Mouse (Mus musculus) urinary bladder, postnatal 4 days (tissue): ENCODE measurements around the gene Srgap3.

ENCODE experiments used
- DNase-seq, 2 experiments: peaks; one replicate each; pipeline ENCODE4 v3.0.0; 2021 to 2022; ENCODE audit warnings: low spot score in 2 of 2

Gene Srgap3

GRCm38 (mm10) chr6:112946895-112947436, at the start of gene Srgap3:
Gene Srgap3 (minus strand): TSS chr6:112947266.
- peak; percentile 77 to 79 for DNase-seq

DNA sequence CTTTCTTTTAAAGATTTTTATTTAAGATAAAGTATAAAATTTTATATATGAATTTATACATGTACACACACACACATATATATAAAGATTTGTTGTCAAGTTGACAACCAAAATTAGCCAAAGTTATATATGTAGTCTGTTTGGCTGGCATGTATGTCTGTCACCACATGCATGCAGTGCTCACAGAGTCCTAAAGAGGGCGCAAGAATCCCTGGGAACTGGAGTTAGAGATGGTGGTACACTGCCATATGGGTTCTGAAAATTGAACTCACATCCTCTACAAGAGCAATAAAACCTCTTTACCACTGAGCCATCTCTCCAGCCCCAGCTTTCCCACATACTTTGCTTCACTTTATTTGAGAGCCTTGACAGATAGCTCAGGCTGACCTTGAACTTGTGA, 48.6 kb upstream of the Srgap3 start:
- DNase-seq: no peak

DNA sequence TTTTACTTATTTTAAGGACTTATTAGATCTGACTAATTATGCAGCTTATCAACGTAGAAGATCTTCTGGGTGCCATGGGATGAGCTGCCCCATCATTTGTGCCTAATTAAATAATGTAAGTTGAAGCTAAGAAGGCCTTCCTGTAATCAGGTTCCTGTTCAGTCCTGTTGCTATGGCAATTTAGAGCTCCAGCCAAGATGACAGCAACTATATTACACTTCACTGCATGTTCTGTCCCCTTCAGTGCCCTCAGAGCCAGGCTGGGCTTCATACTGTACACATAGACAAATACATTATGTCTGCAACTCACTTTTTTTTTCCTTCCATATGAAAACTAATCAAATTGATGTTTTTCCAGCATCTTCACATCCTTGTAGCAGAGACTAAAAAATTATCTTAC, 43.1 kb upstream of the Srgap3 start:
- no peak for DNase-seq

DNA sequence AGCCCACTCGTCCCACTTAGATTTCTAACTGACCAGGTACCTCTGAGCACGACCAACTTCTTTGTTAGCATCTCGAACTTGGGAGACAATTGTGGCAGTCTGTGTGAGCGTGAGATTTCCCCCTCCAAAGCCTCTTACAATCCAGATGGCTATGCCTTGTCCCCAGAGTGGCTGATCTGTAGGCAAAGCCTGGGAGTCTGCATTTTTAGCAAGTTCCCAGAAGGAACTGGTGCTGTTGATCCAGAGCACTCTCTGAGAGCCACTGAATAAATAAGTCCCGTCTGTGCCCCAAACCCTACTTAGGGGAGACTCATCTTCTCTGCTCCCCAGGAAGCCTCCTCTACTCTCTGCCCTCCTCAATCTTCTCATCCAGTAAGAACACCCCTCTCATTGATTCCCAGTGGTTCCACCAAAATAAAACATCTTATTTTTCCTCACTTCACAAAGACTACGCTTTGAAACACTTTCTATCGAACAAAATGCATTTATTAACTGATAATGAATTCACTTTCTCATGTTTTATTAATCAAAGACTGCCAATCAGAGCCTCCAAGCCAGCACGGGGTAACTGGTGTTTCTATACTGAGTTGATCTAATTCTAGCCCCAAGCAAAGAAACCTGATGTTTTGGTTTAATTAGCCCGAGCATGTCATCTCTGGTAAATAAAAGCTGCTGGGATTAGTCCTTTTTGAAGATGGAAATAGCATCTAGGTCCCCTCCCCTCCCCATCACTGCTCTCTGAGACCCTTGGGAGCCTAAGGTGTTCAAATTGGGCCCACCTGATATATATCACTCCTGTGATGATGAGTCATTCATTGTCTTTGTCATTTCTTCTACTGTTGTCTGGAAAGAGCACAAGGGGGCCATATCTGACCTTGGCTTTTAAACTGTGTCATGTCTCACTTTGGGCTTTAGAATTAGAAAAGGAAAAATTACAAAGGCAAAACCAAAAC, 38.6 kb upstream of the Srgap3 start:
- no peak for DNase-seq

- no peak for DNase-seq
Measured at GRCm38 (mm10) chr6:112982241-112982640, 35.2 kb upstream of the Srgap3 start.

DNA sequence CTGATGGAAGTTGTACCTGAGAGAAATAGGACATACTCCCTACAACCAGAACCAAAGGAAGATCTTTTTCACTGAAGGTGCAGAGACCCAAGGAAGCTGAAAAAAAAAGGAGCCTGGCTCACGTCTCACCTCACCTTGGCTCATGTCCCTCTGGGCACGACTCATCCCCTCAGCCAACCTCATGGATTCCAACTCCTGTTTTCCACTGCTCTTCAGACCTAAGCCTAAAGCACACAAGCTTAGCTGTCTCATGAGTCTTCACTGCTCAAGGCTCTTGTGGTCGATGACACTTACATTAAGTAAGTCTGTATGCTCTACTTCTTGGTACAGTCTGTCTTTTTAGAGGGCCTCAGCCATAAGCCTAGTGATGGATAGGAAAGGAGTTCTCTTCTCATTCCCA, 31.9 kb upstream of the Srgap3 start:
- no peak for DNase-seq

- no peak for DNase-seq
Measured at GRCm38 (mm10) chr6:112977246-112977645, 30.2 kb upstream of the Srgap3 start.

DNA sequence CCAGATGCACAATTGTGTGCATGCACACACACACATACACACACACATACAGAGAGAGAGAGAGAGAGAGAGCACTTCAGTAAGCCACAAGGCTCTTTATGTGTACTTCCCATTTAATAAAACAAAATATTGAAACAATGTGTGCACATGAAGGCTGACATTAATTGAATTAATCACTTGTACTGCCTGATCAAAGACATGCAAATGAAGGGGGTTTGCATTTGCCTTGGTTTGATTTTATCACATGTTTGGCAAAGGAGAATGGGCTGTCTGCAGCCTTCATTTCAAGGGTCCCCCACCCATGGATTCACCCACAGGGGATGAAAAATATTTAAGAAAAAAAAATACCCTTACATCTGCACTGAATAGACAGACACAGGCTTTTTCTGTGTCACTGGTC, 29.5 kb upstream of the Srgap3 start:
- no peak for DNase-seq

DNA sequence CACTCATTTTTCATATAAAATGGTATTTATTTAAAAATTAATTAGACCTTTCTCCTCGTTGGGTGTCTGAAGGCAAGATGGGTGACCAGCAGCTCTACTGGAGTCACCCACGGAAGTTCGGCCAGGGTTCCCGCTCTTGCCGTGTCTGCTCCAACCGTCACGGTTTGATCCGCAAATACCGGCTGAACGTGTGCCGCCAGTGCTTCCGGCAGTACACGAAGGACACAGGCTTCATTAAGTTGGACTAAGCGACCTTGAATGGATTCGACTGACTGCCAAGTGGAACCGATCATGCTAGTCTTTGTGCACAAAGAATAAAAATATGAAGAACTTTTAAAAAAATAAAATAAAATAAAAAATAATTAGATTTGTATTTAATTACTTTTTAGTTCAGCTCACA, 29.1 kb upstream of the Srgap3 start:
- no peak for DNase-seq

DNA sequence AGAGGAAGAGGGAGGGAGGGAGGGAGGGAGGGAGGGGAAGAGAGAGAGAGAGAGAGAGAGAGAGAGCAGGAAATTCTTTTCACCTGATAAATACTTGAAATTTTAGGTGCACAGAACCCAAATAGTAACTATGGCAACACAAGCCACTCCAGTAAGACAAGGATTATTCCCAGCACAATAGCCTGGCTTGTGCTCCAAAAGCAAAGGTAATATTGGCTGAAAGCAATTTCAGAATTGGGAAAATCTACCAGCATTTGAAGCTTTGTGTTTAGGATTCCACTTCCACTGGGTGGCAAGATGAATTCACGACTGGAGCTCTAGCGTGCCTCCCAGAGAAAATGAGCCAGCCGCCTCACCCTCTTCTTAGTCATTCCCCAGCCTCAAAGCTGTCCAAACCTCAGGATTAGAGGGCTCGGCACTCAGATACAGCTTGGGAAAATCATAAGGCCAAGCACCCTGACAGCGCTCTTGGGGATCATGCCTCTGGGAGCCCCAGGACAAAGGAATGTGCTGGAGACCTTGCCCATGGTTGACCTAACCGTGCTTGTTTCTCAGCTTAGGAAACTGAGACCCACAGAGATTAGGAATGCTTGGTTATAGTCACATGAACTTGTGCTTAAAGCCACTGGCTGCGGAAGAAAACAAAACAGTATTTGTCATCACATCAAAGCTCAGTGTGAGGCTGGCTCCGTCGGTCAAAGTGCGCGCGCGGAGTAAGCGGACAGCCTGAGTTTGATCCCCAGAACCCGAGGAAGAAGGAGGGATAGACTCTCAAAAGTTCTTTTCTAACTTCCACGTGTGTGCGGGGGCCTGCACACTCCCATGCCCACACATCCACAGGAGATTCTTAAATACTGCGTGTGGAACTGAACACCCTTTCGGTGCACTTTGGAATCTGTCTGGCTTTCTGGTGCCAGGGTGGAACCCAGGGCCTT, 27.0 kb upstream of the Srgap3 start:
- DNase-seq: no peak

DNA sequence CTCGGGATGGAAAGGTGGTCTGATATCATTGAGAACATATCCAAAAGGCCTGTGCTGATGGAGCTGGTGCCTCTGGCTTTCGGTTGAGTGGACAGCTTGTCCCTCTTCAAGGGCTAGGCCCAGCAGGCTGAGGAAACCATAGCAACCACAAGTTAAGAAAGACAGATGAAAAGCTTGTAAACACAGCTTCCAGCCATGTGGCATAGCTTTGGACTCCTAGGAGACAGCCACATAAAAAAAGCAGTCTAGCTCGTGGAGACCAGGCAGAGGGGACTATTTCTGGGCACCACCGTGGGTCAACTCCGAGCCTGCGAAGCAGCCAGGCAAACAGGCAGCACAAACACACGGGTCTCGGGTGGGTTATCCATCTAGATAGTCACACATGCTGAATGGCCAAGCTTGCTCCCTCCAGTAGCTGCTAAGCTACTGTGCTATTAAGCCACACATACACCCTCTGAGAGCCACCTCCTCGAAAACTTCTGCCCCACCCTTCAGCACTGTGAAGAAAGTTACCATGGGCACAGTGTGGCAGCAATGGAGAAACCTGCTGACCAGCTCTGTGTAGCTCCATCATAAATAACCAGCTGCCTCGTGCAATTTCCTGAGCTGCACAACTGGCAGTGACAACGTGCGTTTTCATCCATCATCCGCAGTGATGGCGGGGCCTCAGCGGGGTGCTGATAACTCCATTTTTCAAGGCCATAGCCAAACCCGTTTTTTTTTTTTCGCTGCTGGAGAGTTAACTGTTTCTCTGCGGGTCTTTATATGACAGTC, 26.0 kb upstream of the Srgap3 start:
- DNase-seq: no peak

GRCm38 (mm10) chr6:112972127-112972526, 25.1 kb upstream of the Srgap3 start:
- DNase-seq: no peak

GRCm38 (mm10) chr6:112971116-112971768, 24.2 kb upstream of the Srgap3 start:
- no peak for DNase-seq

DNA sequence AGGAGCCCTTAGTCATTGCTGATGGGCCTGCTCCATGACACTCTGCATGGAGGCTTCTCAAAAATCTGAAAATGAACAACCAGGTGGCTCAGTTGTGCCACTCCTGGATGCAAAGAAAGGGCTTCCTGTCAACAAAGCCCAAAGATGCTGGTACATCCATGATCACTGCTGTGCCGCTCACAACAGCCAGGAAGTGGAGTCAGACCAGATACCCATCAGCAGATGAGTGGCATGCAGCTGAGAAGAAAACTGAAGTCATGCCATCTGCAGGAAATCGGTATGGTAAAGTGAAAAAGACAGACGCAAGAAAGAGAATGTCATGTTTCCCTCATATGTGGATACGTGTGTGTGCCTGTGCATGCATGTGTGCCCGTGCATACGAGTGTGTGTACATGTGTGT, 20.3 kb upstream of the Srgap3 start:
- no peak for DNase-seq

DNA sequence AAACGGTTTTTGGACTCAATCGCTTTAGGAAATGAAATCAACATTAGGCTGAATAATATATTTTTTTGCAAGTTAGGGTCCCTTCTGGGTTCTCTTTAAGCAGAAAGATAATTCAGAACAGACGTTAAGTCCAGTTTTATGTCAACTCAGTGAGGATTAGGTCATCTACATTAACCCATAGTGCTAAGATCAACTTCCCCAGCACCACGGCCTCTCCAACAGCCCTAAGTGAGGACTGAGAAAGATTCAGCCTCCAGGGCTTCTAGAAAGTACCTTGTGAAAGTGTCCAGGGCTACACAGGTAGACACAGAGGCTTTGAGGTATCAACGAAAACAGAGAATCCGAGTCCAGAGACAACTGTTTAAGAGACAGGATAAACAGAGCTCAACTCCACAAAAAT, 11.3 kb upstream of the Srgap3 start:
- no peak for DNase-seq

GRCm38 (mm10) chr6:112957583-112958280, 10.7 kb upstream of the Srgap3 start:
- DNase-seq: no peak

DNA sequence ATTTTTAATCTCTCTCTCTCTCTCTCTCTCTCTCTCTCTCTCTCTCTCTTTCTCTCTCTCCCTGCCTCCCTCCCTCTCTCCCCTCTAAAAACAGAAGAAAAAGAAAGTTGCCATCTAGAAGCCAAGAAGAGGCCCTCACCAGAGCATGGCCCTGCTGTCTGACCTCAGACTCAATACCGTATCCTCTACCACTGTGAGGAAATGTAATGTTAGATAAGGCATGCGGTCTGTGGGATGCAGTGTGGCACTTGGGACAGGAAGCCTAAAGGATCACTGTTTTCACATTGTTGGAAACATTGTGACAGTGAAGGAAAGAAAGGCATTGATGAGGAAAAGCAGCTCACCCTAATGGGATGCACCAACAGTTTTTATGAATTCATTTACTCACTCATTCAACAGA, 8.7 kb upstream of the Srgap3 start:
- DNase-seq: no peak

GRCm38 (mm10) chr6:112953905-112954304, 6.8 kb upstream of the Srgap3 start:
- no peak for DNase-seq

DNA sequence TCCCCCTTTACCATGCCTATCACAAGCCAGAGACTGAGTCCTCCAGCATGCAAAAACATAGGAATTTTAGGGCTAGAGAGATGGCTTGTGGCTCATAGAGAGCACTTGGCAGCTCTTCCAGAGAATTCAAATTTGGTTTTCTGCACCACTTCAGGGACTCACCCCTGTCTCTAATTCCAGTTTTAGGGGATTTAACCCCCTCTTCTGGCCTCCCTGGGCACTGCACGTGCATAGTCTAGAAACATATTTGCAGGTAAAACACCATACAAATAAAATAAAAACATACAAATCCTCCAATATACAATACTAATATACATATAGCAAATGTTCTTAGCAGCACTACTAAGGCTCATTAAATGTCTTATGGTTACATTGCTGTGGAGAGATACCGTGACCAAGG, 4.2 kb upstream of the Srgap3 start:
- no peak for DNase-seq
